Mouse (Mus musculus): ENCODE measurements around the gene Narfl. TPM values are rescaled to one million over a fixed set of nuclear protein-coding genes. Genes with fewer than 3 reads are reported as not detected.

The Narfl gene
- polyA plus RNA-seq, 1 experiment: 31.4 TPM

DNA sequence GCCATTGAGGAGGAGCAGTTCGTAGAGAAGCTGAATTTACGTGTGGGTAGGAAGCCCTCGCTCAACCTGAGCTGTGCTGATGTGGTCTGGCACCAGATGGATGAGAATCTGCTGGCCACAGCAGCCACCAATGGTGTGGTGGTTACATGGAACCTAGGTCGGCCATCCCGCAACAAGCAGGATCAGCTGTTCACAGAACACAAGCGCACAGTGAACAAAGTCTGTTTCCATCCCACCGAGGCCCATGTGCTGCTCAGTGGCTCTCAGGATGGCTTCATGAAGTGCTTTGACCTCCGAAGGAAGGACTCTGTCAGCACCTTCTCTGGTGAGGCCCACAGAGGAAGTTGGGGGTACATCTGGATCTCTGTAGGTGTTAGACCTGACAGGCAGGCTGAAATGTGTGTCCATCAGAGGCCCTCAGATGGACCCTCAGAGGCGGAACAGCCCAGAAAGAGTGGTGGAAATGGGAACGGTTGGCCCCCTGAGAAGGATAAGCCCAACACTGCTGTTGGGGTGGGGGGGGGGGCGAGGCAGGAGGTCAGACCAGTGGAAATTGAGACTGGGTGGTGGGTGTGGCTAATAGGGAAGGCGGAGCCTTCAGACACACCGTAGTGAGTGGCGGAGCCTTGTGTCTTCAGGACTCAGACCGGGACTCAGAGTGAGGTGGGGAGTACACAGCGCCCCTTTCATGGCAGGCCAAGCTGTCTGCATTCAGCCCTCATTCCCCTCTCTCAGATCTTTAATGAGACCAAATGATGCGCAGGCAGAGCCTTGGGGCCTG lies 51.0 kb downstream of the Narfl start:
- Histone ChIP-seq H3ac (ENCODE audit: control insufficient read depth, insufficient read length) (no peak overlapping the region), H3K36me3 (ENCODE audit: control insufficient read depth, insufficient read depth) (no peaks in the 10 kb centered on the region), H3K79me2 (ENCODE audit: control insufficient read depth, insufficient read depth) (peaks cover 5% of the 10 kb centered on the region), H3K27me3 (ENCODE audit: control insufficient read depth, insufficient read depth, insufficient read length) (no peaks in the 10 kb centered on the region), H3K4me3 (peak overlapping the region; percentile 32), H3K4me2 (ENCODE audit: low read depth) (peak overlapping the region; percentile 88)
- no peak for TF ChIP-seq E2F4 (IDR thresholded peaks at IDR 0.05; ENCODE audit: insufficient read depth)
- no peak for TF ChIP-seq USF1 (IDR thresholded peaks at IDR 0.05; ENCODE audit: low read depth)
- no peak for TF ChIP-seq MYOG (IDR thresholded peaks at IDR 0.05; ENCODE audit: control insufficient read depth in 1 of 3, insufficient read depth in 1 of 3, insufficient read length in 2 of 3, low read depth in 2 of 3)
- no peak for TF ChIP-seq TCF12 (IDR thresholded peaks at IDR 0.05; ENCODE audit: insufficient read depth, poor library complexity, severe bottlenecking)
- no peak for TF ChIP-seq POLR2A (IDR thresholded peaks at IDR 0.05; ENCODE audit: insufficient read length, low read depth)

DNA sequence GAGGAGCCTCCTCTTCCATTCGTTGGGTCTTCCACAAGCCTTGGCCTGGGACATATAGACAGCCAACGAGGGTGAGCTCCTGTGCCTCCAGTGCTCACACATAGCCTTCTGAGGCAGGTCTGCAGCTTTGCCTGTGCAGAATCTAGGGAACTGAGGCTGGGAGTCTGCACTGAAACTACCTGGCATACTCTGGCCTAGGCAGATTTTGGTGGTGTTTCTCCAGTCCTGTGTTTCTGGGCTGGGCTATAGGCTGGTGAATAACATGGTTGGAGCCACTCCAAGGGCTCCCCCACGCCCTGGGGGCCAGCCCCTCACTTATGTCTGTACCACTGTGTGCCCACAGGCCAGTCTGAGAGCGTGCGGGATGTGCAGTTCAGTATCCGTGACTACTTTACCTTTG lies 51.7 kb downstream of the Narfl start:
- Histone ChIP-seq H3K36me3 (ENCODE audit: control insufficient read depth, insufficient read depth) (no peaks in the 10 kb centered on the region), H3ac (ENCODE audit: control insufficient read depth, insufficient read length) (no peak overlapping the region), H3K79me2 (ENCODE audit: control insufficient read depth, insufficient read depth) (peaks cover 6% of the 10 kb centered on the region), H3K27me3 (ENCODE audit: control insufficient read depth, insufficient read depth, insufficient read length) (no peaks in the 10 kb centered on the region), H3K4me2 (ENCODE audit: low read depth) (no peak overlapping the region), H3K4me3 (no peak overlapping the region)
- TF ChIP-seq TCF12 (IDR thresholded peaks at IDR 0.05; ENCODE audit: insufficient read depth, poor library complexity, severe bottlenecking): no peak

DNA sequence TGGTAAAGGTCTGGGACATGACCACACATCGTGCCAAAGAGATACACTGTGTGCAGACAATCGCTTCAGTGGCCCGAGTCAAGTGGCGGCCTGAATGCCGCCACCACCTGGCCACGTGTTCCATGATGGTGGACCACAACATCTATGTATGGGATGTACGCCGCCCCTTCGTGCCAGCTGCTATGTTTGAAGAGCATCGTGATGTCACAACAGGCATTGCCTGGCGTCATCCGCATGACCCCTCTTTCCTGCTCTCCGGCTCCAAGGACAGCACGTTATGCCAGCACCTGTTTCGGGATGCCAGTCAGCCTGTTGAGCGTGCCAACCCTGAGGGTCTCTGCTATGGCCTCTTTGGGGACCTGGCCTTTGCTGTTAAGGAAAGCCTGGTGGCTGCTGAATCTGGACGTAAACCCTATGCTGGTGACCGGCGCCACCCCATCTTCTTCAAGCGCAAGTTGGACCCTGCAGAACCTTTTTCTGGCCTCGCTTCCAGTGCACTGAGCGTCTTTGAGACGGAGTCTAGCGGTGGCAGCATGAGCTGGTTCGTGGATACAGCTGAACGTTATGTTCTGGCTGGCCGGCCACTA lies 52.5 kb downstream of the Narfl start:
- peaks cover 10% of the 10 kb centered on the region for H3K79me2 ChIP-seq (ENCODE audit: control insufficient read depth, insufficient read depth)
- no peaks in the 10 kb centered on the region for H3K27me3 ChIP-seq (ENCODE audit: control insufficient read depth, insufficient read depth, insufficient read length)
- no peaks in the 10 kb centered on the region for H3K36me3 ChIP-seq (ENCODE audit: control insufficient read depth, insufficient read depth)
- H3K4me3 ChIP-seq: no peak overlapping the region
- no peak overlapping the region for H3ac ChIP-seq (ENCODE audit: control insufficient read depth, insufficient read length)
- no peak for TF ChIP-seq MYOG (IDR thresholded peaks at IDR 0.05; ENCODE audit: control insufficient read depth in 1 of 3, insufficient read depth in 1 of 3, insufficient read length in 2 of 3, low read depth in 2 of 3)
- no peak for TF ChIP-seq MAX (IDR thresholded peaks at IDR 0.05; ENCODE audit: low read depth)
- no peak for TF ChIP-seq CEBPB (IDR thresholded peaks at IDR 0.05; ENCODE audit: insufficient read depth, poor library complexity, severe bottlenecking)
- TF ChIP-seq USF1 (IDR thresholded peaks at IDR 0.05; ENCODE audit: low read depth): no peak
- no peak for TF ChIP-seq POLR2A (IDR thresholded peaks at IDR 0.05; ENCODE audit: insufficient read length, low read depth)
- TF ChIP-seq REST (IDR thresholded peaks at IDR 0.05; ENCODE audit: insufficient read depth, insufficient read length): no peak
- TF ChIP-seq TCF12 (IDR thresholded peaks at IDR 0.05; ENCODE audit: insufficient read depth, poor library complexity, severe bottlenecking): no peak
- no peak for TF ChIP-seq SRF (IDR thresholded peaks at IDR 0.05; ENCODE audit: control insufficient read depth, insufficient read length, low read depth)
- no peak for TF ChIP-seq MYOD1 (IDR thresholded peaks at IDR 0.05; ENCODE audit: control insufficient read depth in 1 of 3, insufficient read length in 2 of 3, low read depth in 2 of 3)
- no peak for TF ChIP-seq E2F4 (IDR thresholded peaks at IDR 0.05; ENCODE audit: insufficient read depth)
- TF ChIP-seq POLR2AphosphoS2 (IDR thresholded peaks at IDR 0.05; ENCODE audit: insufficient read length, low read depth): no peak
- TF ChIP-seq TCF3 (IDR thresholded peaks at IDR 0.05; ENCODE audit: insufficient read length, low read depth): no peak
- no peak overlapping the region for H3K4me2 ChIP-seq (ENCODE audit: low read depth)

DNA sequence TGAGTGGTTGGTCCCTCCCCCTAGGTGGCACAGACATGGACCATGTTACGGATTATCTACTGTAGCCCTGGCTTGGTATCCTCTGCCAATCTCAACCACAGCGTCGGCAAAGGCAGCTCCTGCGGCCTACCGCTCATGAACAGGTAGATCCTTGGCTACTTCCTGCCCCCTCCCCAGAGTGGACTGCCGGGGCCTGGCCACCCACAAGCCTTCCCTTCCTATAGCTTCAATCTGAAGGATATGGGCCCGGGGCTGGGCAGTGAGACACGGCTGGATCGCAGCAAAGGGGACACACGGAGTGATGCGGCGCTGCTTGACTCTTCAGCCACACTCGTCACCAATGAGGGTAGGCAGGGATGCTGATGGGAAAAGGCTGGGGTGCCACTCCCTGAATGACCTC lies 53.4 kb downstream of the Narfl start:
- Histone ChIP-seq H3K36me3 (ENCODE audit: control insufficient read depth, insufficient read depth) (no peaks in the 10 kb centered on the region), H3K4me2 (ENCODE audit: low read depth) (no peak overlapping the region), H3ac (ENCODE audit: control insufficient read depth, insufficient read length) (no peak overlapping the region)

DNA sequence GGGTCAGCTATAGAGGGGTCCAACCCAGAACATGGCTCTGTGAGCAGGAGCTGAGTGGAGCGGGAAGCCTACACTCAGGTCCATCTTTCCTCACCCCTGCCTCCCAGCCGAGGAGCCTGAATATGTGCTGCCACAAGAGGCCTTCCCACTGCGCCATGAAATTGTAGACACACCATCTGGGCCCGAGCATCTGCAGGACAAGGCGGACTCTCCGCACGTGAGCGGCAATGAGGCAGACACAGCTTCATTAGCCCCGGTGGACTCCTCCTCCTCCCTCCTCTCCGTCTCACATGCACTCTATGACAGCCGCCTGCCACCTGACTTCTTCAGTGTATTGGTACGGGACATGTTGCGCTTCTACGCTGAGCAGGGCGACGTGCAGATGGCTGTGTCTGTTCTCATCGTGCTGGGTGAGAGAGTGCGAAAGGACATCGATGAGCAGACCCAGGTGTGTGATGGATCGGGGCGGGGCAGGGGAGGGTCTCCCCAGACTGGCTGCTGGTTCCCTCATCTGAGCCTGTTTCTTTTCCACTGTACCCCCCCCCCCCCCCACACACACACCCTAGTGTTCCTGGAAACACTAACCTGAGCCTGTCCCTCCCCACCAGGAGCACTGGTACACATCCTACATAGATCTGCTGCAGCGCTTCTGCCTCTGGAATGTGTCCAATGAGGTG lies 54.1 kb downstream of the Narfl start:
- TF ChIP-seq TCF12 (IDR thresholded peaks at IDR 0.05; ENCODE audit: insufficient read depth, poor library complexity, severe bottlenecking) (no peak), POLR2A (IDR thresholded peaks at IDR 0.05; ENCODE audit: insufficient read length, low read depth) (no peak), E2F4 (IDR thresholded peaks at IDR 0.05; ENCODE audit: insufficient read depth) (no peak), MYOD1 (IDR thresholded peaks at IDR 0.05; ENCODE audit: control insufficient read depth in 1 of 3, insufficient read length in 2 of 3, low read depth in 2 of 3) (no peak), MYOG (IDR thresholded peaks at IDR 0.05; ENCODE audit: control insufficient read depth in 1 of 3, insufficient read depth in 1 of 3, insufficient read length in 2 of 3, low read depth in 2 of 3) (no peak), TCF3 (IDR thresholded peaks at IDR 0.05; ENCODE audit: insufficient read length, low read depth) (no peak), REST (IDR thresholded peaks at IDR 0.05; ENCODE audit: insufficient read depth, insufficient read length) (no peak), USF1 (IDR thresholded peaks at IDR 0.05; ENCODE audit: low read depth) (no peak), MAX (IDR thresholded peaks at IDR 0.05; ENCODE audit: low read depth) (no peak), SRF (IDR thresholded peaks at IDR 0.05; ENCODE audit: control insufficient read depth, insufficient read length, low read depth) (no peak), CEBPB (IDR thresholded peaks at IDR 0.05; ENCODE audit: insufficient read depth, poor library complexity, severe bottlenecking) (no peak), POLR2AphosphoS2 (IDR thresholded peaks at IDR 0.05; ENCODE audit: insufficient read length, low read depth) (no peak)
- H3K79me2 ChIP-seq (ENCODE audit: control insufficient read depth, insufficient read depth): peaks cover 23% of the 10 kb centered on the region
- H3K4me2 ChIP-seq (ENCODE audit: low read depth): no peak overlapping the region
- H3K36me3 ChIP-seq (ENCODE audit: control insufficient read depth, insufficient read depth): no peaks in the 10 kb centered on the region
- H3K4me3 ChIP-seq: no peak overlapping the region
- no peak overlapping the region for H3ac ChIP-seq (ENCODE audit: control insufficient read depth, insufficient read length)
- H3K27me3 ChIP-seq (ENCODE audit: control insufficient read depth, insufficient read depth, insufficient read length): no peaks in the 10 kb centered on the region

More for the DNA sequence above, 53.4 kb downstream of the Narfl start:
- Histone ChIP-seq H3K79me2 (ENCODE audit: control insufficient read depth, insufficient read depth) (peaks cover 19% of the 10 kb centered on the region), H3K27me3 (ENCODE audit: control insufficient read depth, insufficient read depth, insufficient read length) (no peaks in the 10 kb centered on the region), H3K4me3 (no peak overlapping the region)
- TF ChIP-seq USF1 (IDR thresholded peaks at IDR 0.05; ENCODE audit: low read depth): no peak
- no peak for TF ChIP-seq REST (IDR thresholded peaks at IDR 0.05; ENCODE audit: insufficient read depth, insufficient read length)
- no peak for TF ChIP-seq CEBPB (IDR thresholded peaks at IDR 0.05; ENCODE audit: insufficient read depth, poor library complexity, severe bottlenecking)
- TF ChIP-seq POLR2A (IDR thresholded peaks at IDR 0.05; ENCODE audit: insufficient read length, low read depth): no peak
- TF ChIP-seq SRF (IDR thresholded peaks at IDR 0.05; ENCODE audit: control insufficient read depth, insufficient read length, low read depth): no peak
- TF ChIP-seq MYOD1 (IDR thresholded peaks at IDR 0.05; ENCODE audit: control insufficient read depth in 1 of 3, insufficient read length in 2 of 3, low read depth in 2 of 3): no peak

All from myocyte (in vitro differentiated cells).